Mouse (Mus musculus) forebrain, embryonic 13.5 days (tissue): ENCODE measurements around the gene Cd24a. TPM values are rescaled to one million over a fixed set of nuclear protein-coding genes. Genes with fewer than 3 reads are reported as not detected.

Experiments
- ATAC-seq: fragments of 200-750 bp; cut with Nextera tagmentation; 2 replicates; pipeline ENCODE4 v1.8.0; 2017
- H3K27ac ChIP-seq: fragments of 300-500 bp; sonication (generic); 2 replicates; pipeline ENCODE4 v1.5.1; 2015; ENCODE audit warnings: inconsistent platforms, mild to moderate bottlenecking, moderate library complexity
- H3K27me3 ChIP-seq: fragments of 300-500 bp; sonication (generic); 2 replicates; pipeline ENCODE4 v1.6.1; 2015; ENCODE audit warnings: mild to moderate bottlenecking, inconsistent platforms
- H3K36me3 ChIP-seq: fragments of 300-500 bp; sonication (generic); 2 replicates; pipeline ENCODE4 v1.6.1; 2015; ENCODE audit warnings: mild to moderate bottlenecking, inconsistent platforms; ENCODE audit not compliant: poor library complexity, severe bottlenecking
- H3K4me1 ChIP-seq: fragments of 300-500 bp; sonication (generic); 2 replicates; pipeline ENCODE4 v1.6.1; 2015; ENCODE audit warnings: inconsistent platforms
- H3K4me2 ChIP-seq: fragments of 300-500 bp; sonication (generic); 2 replicates; pipeline ENCODE4 v1.6.1; 2015; ENCODE audit warnings: inconsistent platforms, mild to moderate bottlenecking, moderate library complexity
- H3K4me3 ChIP-seq: fragments of 300-500 bp; sonication (generic); 2 replicates; pipeline ENCODE4 v1.5.1; 2015; ENCODE audit warnings: mild to moderate bottlenecking, inconsistent platforms
- H3K9ac ChIP-seq: fragments of 300-500 bp; sonication (generic); 2 replicates; pipeline ENCODE4 v1.6.1; 2015; ENCODE audit warnings: mild to moderate bottlenecking, inconsistent platforms
- H3K9me3 ChIP-seq: fragments of 300-500 bp; sonication (generic); replicated peaks from 2 replicates; pipeline ENCODE4 v1.6.1; 2016; ENCODE audit warnings: inconsistent platforms
- WGBS: fragments of 180-500 bp; shearing (Covaris S2); methylation state at CpG from one replicate; pipeline ENCODE4 v1.1.7; 2015; 5-methylcytosine and 5-hydroxymethylcytosine counted together
- polyA plus RNA-seq: library from polyadenylated mRNA; unstranded; fragments of >200 nt; fragmentation: Nextera tagmentation; extraction: Ambion mirVana; gene quantifications from 2 replicates; pipeline ENCODE4 v1.2.1, GENCODE M21; 2015

Gene Cd24a
- polyA plus RNA-seq, 1 experiment from 2014 or later, result 710 TPM

- Histone ChIP-seq H3K27me3 (no peaks in the 10 kb centered on the region), H3K27ac (no peak overlapping the region), H3K4me2 (no peak overlapping the region), H3K36me3 (no peaks in the 10 kb centered on the region), H3K4me3 (no peak overlapping the region), H3K9me3 (no peaks in the 10 kb centered on the region), H3K4me1 (no peaks in the 10 kb centered on the region), H3K9ac (no peak overlapping the region)
- ATAC-seq, result no peak
- WGBS, result 89% methylated on average over 5 of the region's 5 CpGs
Measured at GRCm38 (mm10) chr10:43609507-43609906, 31.4 kb downstream of the Cd24a start.

GRCm38 (mm10) chr10:43609958-43610357, 31.9 kb downstream of the Cd24a start:
- no peaks in the 10 kb centered on the region for H3K4me1 ChIP-seq
- ATAC-seq, result no peak

GRCm38 (mm10) chr10:43611081-43611480, 33.0 kb downstream of the Cd24a start:
- no peaks in the 10 kb centered on the region for H3K36me3 ChIP-seq
- no peak overlapping the region for H3K4me3 ChIP-seq
- ATAC-seq, result no peak
- no peak overlapping the region for H3K27ac ChIP-seq
- H3K9ac ChIP-seq, result no peak overlapping the region
- no peaks in the 10 kb centered on the region for H3K4me1 ChIP-seq
- H3K9me3 ChIP-seq, result no peaks in the 10 kb centered on the region
- H3K4me2 ChIP-seq, result no peak overlapping the region
- H3K27me3 ChIP-seq, result no peaks in the 10 kb centered on the region

More at GRCm38 (mm10) chr10:43609958-43610357, 31.9 kb downstream of the Cd24a start:
- H3K4me3 ChIP-seq, result no peak overlapping the region
- H3K9ac ChIP-seq, result no peak overlapping the region
- no peak overlapping the region for H3K4me2 ChIP-seq
- no peaks in the 10 kb centered on the region for H3K27me3 ChIP-seq
- no peak overlapping the region for H3K27ac ChIP-seq
- no peaks in the 10 kb centered on the region for H3K36me3 ChIP-seq
- WGBS, result 92% methylated on average over 2 of the region's 2 CpGs
- no peaks in the 10 kb centered on the region for H3K9me3 ChIP-seq

- Histone ChIP-seq H3K9me3 (no peaks in the 10 kb centered on the region), H3K27me3 (no peaks in the 10 kb centered on the region), H3K9ac (no peak overlapping the region), H3K27ac (peak overlapping the region; percentile 68), H3K36me3 (no peaks in the 10 kb centered on the region), H3K4me2 (peak overlapping the region; percentile 34), H3K4me3 (no peak overlapping the region), H3K4me1 (peaks cover 13% of the 10 kb centered on the region; the same call in 1 of the 2 replicates)
- 2% methylated on average over 6 of the region's 6 CpGs for WGBS
- peak; percentile 74 for ATAC-seq
Measured at GRCm38 (mm10) chr10:43619059-43619531, 41.0 kb downstream of the Cd24a start.

- H3K9ac ChIP-seq, result no peak overlapping the region
- H3K4me2 ChIP-seq, result no peak overlapping the region
- peaks cover 13% of the 10 kb centered on the region; the same call in 1 of the 2 replicates for H3K4me1 ChIP-seq
- peak overlapping the region; percentile 68; the same call in 1 of the 2 replicates for H3K27ac ChIP-seq
- no peaks in the 10 kb centered on the region for H3K36me3 ChIP-seq
- H3K27me3 ChIP-seq, result no peaks in the 10 kb centered on the region
- H3K4me3 ChIP-seq, result no peak overlapping the region
- WGBS, result 73% methylated on average over 2 of the region's 2 CpGs
- no peaks in the 10 kb centered on the region for H3K9me3 ChIP-seq
- ATAC-seq, result no peak
Measured at GRCm38 (mm10) chr10:43619939-43620338, 41.9 kb downstream of the Cd24a start.

GRCm38 (mm10) chr10:43623510-43623909, 45.4 kb downstream of the Cd24a start:
- Histone ChIP-seq H3K36me3 (no peaks in the 10 kb centered on the region), H3K9ac (no peak overlapping the region), H3K4me1 (peaks cover 13% of the 10 kb centered on the region; the same call in 1 of the 2 replicates), H3K27me3 (no peaks in the 10 kb centered on the region), H3K4me2 (no peak overlapping the region), H3K27ac (no peak overlapping the region), H3K4me3 (no peak overlapping the region), H3K9me3 (no peaks in the 10 kb centered on the region)
- ATAC-seq, result no peak
- 96% methylated on average over 8 of the region's 8 CpGs for WGBS

GRCm38 (mm10) chr10:43624362-43624761, 46.3 kb downstream of the Cd24a start:
- no peak overlapping the region for H3K27ac ChIP-seq
- ATAC-seq, result no peak
- WGBS, result 83% methylated on average over 5 of the region's 5 CpGs

GRCm38 (mm10) chr10:43624791-43625398, 46.8 kb downstream of the Cd24a start:
- H3K27ac ChIP-seq, result no peak overlapping the region
- no peak for ATAC-seq
- H3K4me1 ChIP-seq, result peaks cover 6% of the 10 kb centered on the region; the same call in 1 of the 2 replicates
- no peaks in the 10 kb centered on the region for H3K9me3 ChIP-seq
- H3K4me3 ChIP-seq, result no peak overlapping the region
- no peaks in the 10 kb centered on the region for H3K36me3 ChIP-seq
- H3K4me2 ChIP-seq, result no peak overlapping the region
- no peak overlapping the region for H3K9ac ChIP-seq
- H3K27me3 ChIP-seq, result no peaks in the 10 kb centered on the region
- 61% methylated on average over 2 of the region's 2 CpGs for WGBS

More at GRCm38 (mm10) chr10:43624362-43624761, 46.3 kb downstream of the Cd24a start:
- H3K4me2 ChIP-seq, result no peak overlapping the region
- H3K9ac ChIP-seq, result no peak overlapping the region
- H3K36me3 ChIP-seq, result no peaks in the 10 kb centered on the region
- H3K27me3 ChIP-seq, result no peaks in the 10 kb centered on the region
- no peaks in the 10 kb centered on the region for H3K9me3 ChIP-seq
- no peak overlapping the region for H3K4me3 ChIP-seq
- H3K4me1 ChIP-seq, result peaks cover 10% of the 10 kb centered on the region; the same call in 1 of the 2 replicates

GRCm38 (mm10) chr10:43625578-43625977, 47.5 kb downstream of the Cd24a start:
- 82% methylated on average over 2 of the region's 2 CpGs for WGBS
- Histone ChIP-seq H3K4me3 (no peak overlapping the region), H3K9me3 (no peaks in the 10 kb centered on the region), H3K9ac (no peak overlapping the region), H3K4me2 (no peak overlapping the region), H3K27me3 (no peaks in the 10 kb centered on the region), H3K4me1 (0 out of 2 replicates have a peak, but pooled peaks cover 3% of the 10 kb centered on the region), H3K27ac (no peak overlapping the region), H3K36me3 (no peaks in the 10 kb centered on the region)
- no peak for ATAC-seq

- H3K9me3 ChIP-seq, result no peaks in the 10 kb centered on the region
- H3K4me2 ChIP-seq, result no peak overlapping the region
- H3K4me1 ChIP-seq, result no peaks in the 10 kb centered on the region
- no peak overlapping the region for H3K27ac ChIP-seq
- no peak overlapping the region for H3K4me3 ChIP-seq
- H3K27me3 ChIP-seq, result no peaks in the 10 kb centered on the region
- 85% methylated on average over 5 of the region's 5 CpGs for WGBS
- ATAC-seq, result no peak
- no peaks in the 10 kb centered on the region for H3K36me3 ChIP-seq
- H3K9ac ChIP-seq, result no peak overlapping the region
Measured at GRCm38 (mm10) chr10:43629216-43629615, 51.1 kb downstream of the Cd24a start.

GRCm38 (mm10) chr10:43629857-43630256, 51.8 kb downstream of the Cd24a start:
- no peaks in the 10 kb centered on the region for H3K9me3 ChIP-seq
- no peaks in the 10 kb centered on the region for H3K36me3 ChIP-seq
- no peak overlapping the region for H3K27ac ChIP-seq
- no peak overlapping the region for H3K4me3 ChIP-seq
- H3K4me2 ChIP-seq, result no peak overlapping the region
- no peaks in the 10 kb centered on the region for H3K4me1 ChIP-seq
- no peak for ATAC-seq
- H3K27me3 ChIP-seq, result no peaks in the 10 kb centered on the region
- no peak overlapping the region for H3K9ac ChIP-seq

GRCm38 (mm10) chr10:43630634-43631033, 52.5 kb downstream of the Cd24a start:
- Histone ChIP-seq H3K4me2 (no peak overlapping the region), H3K9ac (no peak overlapping the region), H3K9me3 (no peaks in the 10 kb centered on the region), H3K36me3 (no peaks in the 10 kb centered on the region), H3K4me1 (no peaks in the 10 kb centered on the region), H3K27ac (no peak overlapping the region), H3K4me3 (no peak overlapping the region), H3K27me3 (no peaks in the 10 kb centered on the region)
- WGBS, result 78% methylated on average over 4 of the region's 4 CpGs
- peak; percentile 46; the same call in 1 of the 2 replicates for ATAC-seq

- Histone ChIP-seq H3K4me3 (no peak overlapping the region), H3K9ac (no peak overlapping the region), H3K9me3 (no peaks in the 10 kb centered on the region), H3K4me1 (no peaks in the 10 kb centered on the region), H3K4me2 (no peak overlapping the region), H3K27me3 (no peaks in the 10 kb centered on the region), H3K27ac (no peak overlapping the region), H3K36me3 (no peaks in the 10 kb centered on the region)
- ATAC-seq, result peak; percentile 85
Measured at GRCm38 (mm10) chr10:43631049-43631448, 53.0 kb downstream of the Cd24a start.
